Mouse (Mus musculus) heart, embryonic 14.5 days (tissue): Measurements from ENCODE around the gene Rbms3. TPM values are rescaled to one million over a fixed set of nuclear protein-coding genes. Genes with fewer than 3 reads are reported as not detected.

Source experiments
- ATAC-seq: fragments of 200-750 bp; cut with Nextera tagmentation; 2 replicates; pipeline ENCODE4 v1.8.0; 2017; ENCODE audit warnings: low read depth, moderate TSS enrichment; ENCODE audit not compliant: insufficient number of reproducible peaks, insufficient read depth, low FRiP score
- H3K27ac ChIP-seq, 2 experiments: fragments of 200-500 bp in 1 of 2; fragments of 300-500 bp in 1 of 2; sonication (generic) in 1 of 2; replicated peaks in 1 of 2; 2 replicates each; pipeline ENCODE4 v1.5.1; 2012 to 2014; ENCODE audit warnings: low read depth in 2 of 2, low read length in 2 of 2, control low read depth in 1 of 2, mild to moderate bottlenecking in 1 of 2, mixed read lengths in 1 of 2; ENCODE audit not compliant: control insufficient read depth in 1 of 2, insufficient read depth in 1 of 2
- H3K27me3 ChIP-seq: fragments of 300-500 bp; sonication (generic); 2 replicates; pipeline ENCODE4 v1.6.1; 2014; ENCODE audit warnings: mild to moderate bottlenecking, low read length, control low read depth; ENCODE audit not compliant: control insufficient read depth, insufficient read depth
- H3K36me3 ChIP-seq: fragments of 300-500 bp; sonication (generic); 2 replicates; pipeline ENCODE4 v1.6.1; 2014; ENCODE audit warnings: mild to moderate bottlenecking, control low read depth, low read length, mixed read lengths; ENCODE audit not compliant: control insufficient read depth, insufficient read depth
- H3K4me1 ChIP-seq, 2 experiments: fragments of 200-500 bp in 1 of 2; fragments of 300-500 bp in 1 of 2; sonication (generic) in 1 of 2; 2 replicates each; pipeline ENCODE4 v1.6.1; 2012 to 2014; ENCODE audit warnings: low read length in 2 of 2, control low read depth in 1 of 2, mixed read lengths in 1 of 2; ENCODE audit not compliant: control insufficient read depth in 2 of 2, insufficient read depth in 2 of 2
- H3K4me2 ChIP-seq: fragments of 300-500 bp; sonication (generic); 2 replicates; pipeline ENCODE4 v1.6.1; 2014; ENCODE audit warnings: mild to moderate bottlenecking, low read length
- H3K4me3 ChIP-seq, 2 experiments: fragments of 200-500 bp in 1 of 2; fragments of 300-500 bp in 1 of 2; sonication (generic) in 1 of 2; 2 replicates each; pipeline ENCODE4 v1.5.1; 2012 to 2014; ENCODE audit warnings: low read length in 2 of 2, mild to moderate bottlenecking in 2 of 2, control low read depth in 1 of 2, low read depth in 1 of 2, moderate library complexity in 1 of 2; ENCODE audit not compliant: control insufficient read depth in 1 of 2, insufficient read depth in 1 of 2
- H3K9ac ChIP-seq: fragments of 300-500 bp; sonication (generic); 2 replicates; pipeline ENCODE4 v1.6.1; 2014; ENCODE audit warnings: mild to moderate bottlenecking, low read length
- H3K9me3 ChIP-seq: fragments of 300-500 bp; sonication (generic); 2 replicates; pipeline ENCODE4 v1.6.1; 2016; ENCODE audit warnings: low read length, control low read depth; ENCODE audit not compliant: control insufficient read depth
- WGBS: fragments of 180-500 bp; shearing (Covaris S2); extraction: QIAGEN DNeasy Blood & Tissue Kit; methylation state at CpG from one replicate; pipeline ENCODE4 v1.1.7; 2014; 5-methylcytosine and 5-hydroxymethylcytosine counted together
- polyA plus RNA-seq: library from polyadenylated mRNA; unstranded; fragments of >200 nt; fragmentation: Nextera tagmentation; extraction: Ambion mirVana; gene quantifications from 2 replicates; pipeline ENCODE4 v1.2.1, GENCODE M21; 2014

Rbms3 gene
- polyA plus RNA-seq, 1 experiment from 2014 or later, result 39.4 TPM

DNA sequence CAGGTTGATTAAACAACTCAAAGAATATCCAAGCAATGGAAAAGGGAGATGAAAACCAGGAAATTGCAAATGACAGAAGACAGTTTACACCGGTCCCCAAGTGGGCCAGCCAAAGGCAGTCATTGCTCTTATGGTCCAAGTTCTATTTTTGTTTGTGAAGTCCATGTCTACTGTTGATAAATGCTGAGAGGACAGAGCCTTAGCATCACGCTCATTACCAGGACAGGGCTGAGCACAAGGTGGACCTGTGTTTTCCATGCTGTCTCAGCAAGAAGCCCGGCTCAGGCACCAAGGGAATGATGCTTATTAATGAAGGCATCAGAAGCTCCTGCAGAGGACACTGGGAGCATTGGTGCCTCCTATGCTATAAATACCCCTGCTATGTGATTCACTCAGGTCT is 618.9 kb downstream of the Rbms3 start:
- no peak overlapping the region for H3K4me2 ChIP-seq
- 79% methylated on average over 3 of the region's 3 CpGs for WGBS
- no peaks in the 10 kb centered on the region for H3K9me3 ChIP-seq
- no peaks in the 10 kb centered on the region for H3K4me1 ChIP-seq
- H3K36me3 ChIP-seq, result no peaks in the 10 kb centered on the region
- no peak overlapping the region for H3K4me3 ChIP-seq
- no peak overlapping the region for H3K9ac ChIP-seq
- H3K27ac ChIP-seq, result no peak overlapping the region
- ATAC-seq, result no peak
- H3K27me3 ChIP-seq, result no peaks in the 10 kb centered on the region

DNA sequence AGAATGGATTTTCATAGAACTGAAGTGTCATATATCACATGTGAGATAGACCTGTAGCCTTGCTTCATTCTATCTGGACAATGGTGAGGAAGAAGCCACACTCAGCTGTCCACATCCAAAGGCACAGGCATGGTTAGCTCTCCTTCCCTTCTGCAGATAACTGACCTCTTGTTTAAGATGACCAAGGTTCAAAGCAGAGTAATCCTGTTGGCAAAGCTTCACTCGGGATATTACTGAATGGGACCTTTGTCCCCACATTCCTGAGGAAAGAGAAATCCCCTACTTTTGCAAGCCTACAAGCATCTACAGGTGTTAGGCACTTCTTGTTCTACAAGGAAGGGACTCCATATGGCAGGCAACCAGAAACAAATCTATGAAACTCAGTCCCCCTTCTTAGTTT is 621.5 kb downstream of the Rbms3 start:
- WGBS, result 70% methylated on average over 1 of the region's 1 CpGs
- Histone ChIP-seq H3K36me3 (no peaks in the 10 kb centered on the region), H3K9ac (no peak overlapping the region), H3K4me2 (no peak overlapping the region), H3K4me1 (no peaks in the 10 kb centered on the region), H3K4me3 (no peak overlapping the region), H3K9me3 (no peaks in the 10 kb centered on the region), H3K27me3 (no peaks in the 10 kb centered on the region), H3K27ac (no peak overlapping the region)
- ATAC-seq, result no peak

DNA sequence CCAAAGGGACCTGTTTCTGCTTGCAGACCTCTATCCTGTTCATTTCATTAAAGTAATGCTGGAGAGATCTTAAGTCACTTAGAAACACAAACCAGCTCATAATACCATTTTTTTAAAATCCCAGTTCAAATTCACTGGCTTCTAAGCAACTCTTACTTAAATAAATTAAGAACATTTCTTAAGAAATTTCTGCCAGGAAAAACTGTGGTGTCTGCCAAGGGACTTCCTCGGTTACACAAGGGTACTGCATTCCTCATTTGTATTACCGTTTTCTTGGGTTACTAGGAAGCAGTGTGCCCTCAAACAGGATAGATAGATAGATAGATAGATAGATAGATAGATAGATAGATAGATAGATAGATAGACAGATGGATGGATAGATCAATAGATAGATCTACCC is 627.6 kb downstream of the Rbms3 start:
- Histone ChIP-seq H3K4me2 (no peak overlapping the region), H3K9me3 (no peaks in the 10 kb centered on the region), H3K36me3 (no peaks in the 10 kb centered on the region), H3K27me3 (no peaks in the 10 kb centered on the region), H3K9ac (no peak overlapping the region), H3K27ac (no peak overlapping the region), H3K4me1 (no peaks in the 10 kb centered on the region), H3K4me3 (no peak overlapping the region)
- no peak for ATAC-seq
- WGBS, result 65% methylated on average over 2 of the region's 2 CpGs

DNA sequence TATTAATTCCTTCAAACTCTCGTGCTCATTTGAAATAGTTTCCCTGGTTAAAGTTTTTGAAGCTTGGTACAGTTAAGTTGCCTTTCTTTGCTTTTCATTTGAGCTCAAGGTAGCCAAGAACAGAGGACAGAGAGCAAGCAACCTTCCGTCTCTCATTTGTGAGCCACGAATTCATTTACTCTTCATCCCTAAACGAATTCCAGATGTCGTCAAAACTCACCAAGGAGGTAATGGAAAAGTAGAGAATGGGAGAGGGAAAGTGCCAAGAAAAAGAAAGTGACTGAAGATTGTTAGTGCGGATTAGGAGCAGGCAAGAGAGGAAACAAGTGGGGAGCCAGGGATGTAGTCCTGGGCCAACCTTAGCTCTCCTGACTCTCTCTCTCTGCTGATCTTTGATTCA is 630.5 kb downstream of the Rbms3 start:
- H3K36me3 ChIP-seq, result no peaks in the 10 kb centered on the region
- H3K27me3 ChIP-seq, result no peaks in the 10 kb centered on the region
- H3K4me2 ChIP-seq, result no peak overlapping the region
- H3K4me3 ChIP-seq, result no peak overlapping the region
- no peaks in the 10 kb centered on the region for H3K9me3 ChIP-seq
- no peak for ATAC-seq
- WGBS, result 66% methylated on average over 6 of the region's 6 CpGs
- no peak overlapping the region for H3K27ac ChIP-seq
- H3K9ac ChIP-seq, result no peak overlapping the region
- H3K4me1 ChIP-seq, result no peaks in the 10 kb centered on the region

DNA sequence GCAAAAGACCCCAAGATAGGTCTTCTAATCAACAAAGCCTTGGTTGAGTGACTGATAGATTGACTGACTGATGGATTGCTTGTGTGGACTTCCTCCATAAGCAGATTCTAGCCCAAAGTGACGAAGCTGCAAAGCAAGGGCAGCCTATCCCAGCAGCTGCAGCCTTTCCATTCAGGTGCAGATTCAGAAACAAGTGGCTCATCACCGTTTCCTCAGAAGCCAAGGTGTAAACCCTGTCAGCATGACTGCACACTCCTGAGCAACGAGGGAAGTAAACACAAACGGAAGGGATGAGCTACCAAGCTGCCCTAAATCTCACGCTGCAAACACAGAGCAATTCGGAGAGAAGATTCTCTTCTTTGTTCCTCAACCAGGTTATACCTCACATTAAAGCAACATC is 639.4 kb downstream of the Rbms3 start:
- ATAC-seq, result no peak
- H3K27me3 ChIP-seq, result no peaks in the 10 kb centered on the region
- H3K27ac ChIP-seq, result no peak overlapping the region
- H3K4me1 ChIP-seq, result no peaks in the 10 kb centered on the region
- no peak overlapping the region for H3K9ac ChIP-seq
- H3K9me3 ChIP-seq, result peaks cover 5% of the 10 kb centered on the region; the same call in 1 of the 2 replicates
- H3K4me3 ChIP-seq, result no peak overlapping the region
- no peaks in the 10 kb centered on the region for H3K36me3 ChIP-seq
- WGBS, result 79% methylated on average over 6 of the region's 6 CpGs
- no peak overlapping the region for H3K4me2 ChIP-seq

DNA sequence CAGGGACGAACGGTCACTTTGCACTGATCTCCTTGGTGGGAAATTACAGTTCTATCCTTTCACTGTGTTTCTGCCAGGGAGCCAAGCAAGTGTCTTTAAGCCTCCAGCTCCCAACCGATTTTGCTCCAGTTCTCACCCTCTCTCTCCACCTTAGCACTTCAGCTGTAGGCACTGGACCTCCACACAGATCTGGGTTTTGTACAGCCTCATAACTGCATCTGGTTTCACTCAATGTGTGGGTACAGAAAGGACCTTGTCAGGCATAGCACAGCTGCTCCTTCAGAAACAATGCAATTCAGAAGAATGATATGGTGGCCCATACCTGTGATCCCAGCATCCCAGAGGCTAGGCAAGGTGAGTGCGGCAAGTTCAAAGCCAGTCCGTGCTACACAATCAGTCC is 648.9 kb downstream of the Rbms3 start:
- peaks cover 4 to 8% of the 10 kb centered on the region in 2 experiments; a peak in 1 of 4 replicates for H3K4me1 ChIP-seq
- no peak for ATAC-seq
- peak overlapping the region in 1 of 2 experiments; percentile 20; a peak in 2 of 4 replicates for H3K27ac ChIP-seq
- H3K9me3 ChIP-seq, result no peaks in the 10 kb centered on the region
- no peak overlapping the region for H3K4me2 ChIP-seq
- H3K4me3 ChIP-seq, result no peak overlapping the region
- WGBS, result 68% methylated on average over 5 of the region's 5 CpGs
- no peaks in the 10 kb centered on the region for H3K27me3 ChIP-seq
- H3K36me3 ChIP-seq, result no peaks in the 10 kb centered on the region
- no peak overlapping the region for H3K9ac ChIP-seq

DNA sequence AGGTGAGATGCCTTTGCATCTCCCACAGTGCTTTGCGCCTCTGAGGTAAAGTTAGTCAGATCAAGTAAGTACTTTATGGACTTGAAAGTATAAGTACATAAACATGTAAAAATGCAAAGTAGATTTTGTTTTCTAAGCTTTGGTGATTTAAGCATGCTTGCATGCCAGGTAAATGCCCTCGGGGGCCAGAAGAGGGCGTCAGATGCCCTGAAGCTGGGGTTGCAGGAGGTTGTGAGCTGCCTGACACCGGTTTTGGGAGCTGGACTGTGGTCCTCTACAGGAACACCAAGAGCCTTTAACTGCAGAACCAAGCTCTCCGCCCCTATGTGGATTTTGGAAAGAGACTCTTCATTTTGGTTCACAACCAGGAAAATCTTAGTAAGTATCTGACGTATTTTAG is 652.3 kb downstream of the Rbms3 start:
- H3K4me2 ChIP-seq, result no peak overlapping the region
- WGBS, result 84% methylated on average over 6 of the region's 6 CpGs
- no peaks in the 10 kb centered on the region for H3K9me3 ChIP-seq
- no peak overlapping the region for H3K27ac ChIP-seq
- no peak overlapping the region for H3K9ac ChIP-seq
- H3K4me3 ChIP-seq, result no peak overlapping the region
- H3K36me3 ChIP-seq, result no peaks in the 10 kb centered on the region
- peaks cover 4 to 8% of the 10 kb centered on the region in 2 experiments; a peak in 1 of 4 replicates for H3K4me1 ChIP-seq
- no peak for ATAC-seq
- H3K27me3 ChIP-seq, result no peaks in the 10 kb centered on the region

DNA sequence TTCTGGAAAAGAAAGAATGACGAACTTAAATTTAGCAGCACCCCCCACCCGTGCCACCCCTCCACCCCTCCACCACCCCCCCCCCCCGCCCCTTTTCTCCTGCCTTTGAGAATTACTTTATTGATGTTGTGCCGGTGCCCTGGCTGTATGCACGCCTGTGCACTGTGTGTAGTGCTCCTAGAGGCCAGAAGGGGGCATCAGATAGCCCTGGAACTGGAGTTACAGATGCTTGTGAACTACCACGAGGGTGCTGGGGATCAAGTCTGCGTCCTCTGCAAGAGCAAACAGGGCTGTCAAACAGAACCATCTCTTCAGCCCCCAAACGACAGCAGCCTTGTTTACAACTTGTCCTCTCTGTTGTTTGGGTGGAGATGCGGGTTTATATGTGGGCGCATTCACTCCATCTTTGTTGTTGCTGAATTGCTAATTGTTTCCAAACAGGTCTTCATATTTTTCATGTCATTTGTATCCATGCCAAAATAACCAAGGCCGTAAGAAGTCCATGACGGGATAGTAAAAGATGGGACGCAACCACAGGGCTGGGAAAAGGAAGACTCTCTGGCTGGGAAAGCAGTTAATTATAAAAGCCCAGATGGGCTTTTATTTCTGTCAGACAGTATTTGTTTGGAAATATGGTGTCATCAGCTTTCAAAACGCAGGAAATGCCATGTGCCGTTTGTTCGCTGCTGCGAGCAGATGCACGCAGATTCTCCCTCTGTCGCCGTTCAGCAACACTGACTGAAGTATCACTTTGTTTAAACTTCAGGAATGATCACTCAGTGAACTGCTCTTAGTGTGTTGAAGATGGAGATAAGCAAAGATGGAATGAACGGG is 652.9 kb downstream of the Rbms3 start:
- Histone ChIP-seq H3K9ac (no peak overlapping the region), H3K4me1 (peaks cover 4 to 8% of the 10 kb centered on the region in 2 experiments; a peak in 1 of 4 replicates), H3K4me3 (no peak overlapping the region), H3K9me3 (no peaks in the 10 kb centered on the region), H3K36me3 (no peaks in the 10 kb centered on the region), H3K27ac (no peak overlapping the region), H3K4me2 (no peak overlapping the region), H3K27me3 (no peaks in the 10 kb centered on the region)
- 90% methylated on average over 20 of the region's 21 CpGs for WGBS
- ATAC-seq, result no peak
